Comparison of ENCODE assay signal across 9 mouse cellular contexts in genomic region chr19:58859831-58860254, GRCm38 (mm10).
DNase-seq lines count a peak whose midpoint lies in the region; ATAC-seq and TF ChIP-seq lines count a peak whose summit lies in the region.
"Had no signal": no experiment of that assay in that cellular context is flagged by ENCODE, and none has a peak within 500 bp of the region (broad histone marks: within the 10 kb centered on the region; RNA-seq: fewer than 3 reads in every experiment).

No protein-coding gene starts in this region.

- no peak for TF ChIP-seq POLR2A in spleen, adult 2 months (IDR thresholded peaks at IDR 0.05; ENCODE audit: low read depth, low read length)

- H3K27ac ChIP-seq in spleen, adult 2 months (ENCODE audit: insufficient read depth, low read length) = no peak overlapping the region
- peak overlapping the region; percentile 82 for H3K27ac ChIP-seq in hindbrain, embryonic 12.5 days
- H3K27ac ChIP-seq in midbrain, embryonic 10.5 days (replicated peaks) = peak overlapping the region; percentile 78

- peak overlapping the region; percentile 72 for H3K9ac ChIP-seq in hindbrain, embryonic 12.5 days

- H3K36me3 ChIP-seq in spleen, adult 2 months (ENCODE audit: control insufficient read depth, insufficient read depth, low read length) = no peaks in the 10 kb centered on the region
- H3K36me3 ChIP-seq in hindbrain, embryonic 12.5 days = no peaks in the 10 kb centered on the region
- no peaks in the 10 kb centered on the region for H3K36me3 ChIP-seq in midbrain, embryonic 10.5 days

- ATAC-seq in hindbrain, embryonic 12.5 days (ENCODE audit: low FRiP score) = peak; percentile 32

- WGBS in spleen, adult 2 months = 27% methylated on average over 14 of the region's 14 CpGs
- WGBS in hindbrain, embryonic 12.5 days = 1% methylated on average over 14 of the region's 14 CpGs
- 1% methylated on average over 14 of the region's 14 CpGs for WGBS in midbrain, embryonic 10.5 days

- peak; percentile 15 to 26 for DNase-seq in cerebellum, postnatal 36 days
- DNase-seq in cerebellum, adult 9-11 months = no peak
- no peak for DNase-seq in spleen, adult 2 months (ENCODE audit: low read depth in 1 of 2, low spot score in 2 of 2)
- DNase-seq in spleen, postnatal 4 days (ENCODE audit: low spot score in 2 of 2) = no peak
- peak; percentile 32 for DNase-seq in midbrain, embryonic 10.5 days (ENCODE audit: low spot score)
- no peak for DNase-seq in adipocyte (ENCODE audit: low spot score)
- no peak for DNase-seq in layer of hippocampus, adult 9-11 months

- H3K4me1 ChIP-seq in spleen, adult 2 months (ENCODE audit: control insufficient read depth, insufficient read depth, insufficient read length) = peaks cover 4% of the 10 kb centered on the region; the same call in 1 of the 2 replicates
- peaks cover 20% of the 10 kb centered on the region for H3K4me1 ChIP-seq in hindbrain, embryonic 12.5 days
- H3K4me1 ChIP-seq in midbrain, embryonic 10.5 days = peaks cover 42% of the 10 kb centered on the region

- no peaks in the 10 kb centered on the region; the same call in 1 of the 2 replicates for H3K9me3 ChIP-seq in hindbrain, embryonic 12.5 days (replicated peaks)
- H3K9me3 ChIP-seq in midbrain, embryonic 10.5 days (replicated peaks) = 0 out of 2 replicates have a peak, but pooled peaks cover 4% of the 10 kb centered on the region

- peak overlapping the region; percentile 58; the same call in 1 of the 2 replicates for H3K4me3 ChIP-seq in spleen, adult 2 months (ENCODE audit: extremely low read depth, insufficient read depth, insufficient read length)
- H3K4me3 ChIP-seq in hindbrain, embryonic 12.5 days = peak overlapping the region; percentile 57
- peak overlapping the region; percentile 70 for H3K4me3 ChIP-seq in midbrain, embryonic 10.5 days

- peak overlapping the region; percentile 74 for H3K4me2 ChIP-seq in hindbrain, embryonic 12.5 days (replicated peaks)

- no peak for TF ChIP-seq CTCF in spleen, adult 2 months (IDR thresholded peaks at IDR 0.05; ENCODE audit: extremely low read depth, insufficient read depth, insufficient read length, insufficient replicate concordance)

- H3K27me3 ChIP-seq in spleen, adult 2 months (ENCODE audit: control insufficient read depth, insufficient read depth, low read length) = 0 out of 2 replicates have a peak, but pooled peaks cover 8% of the 10 kb centered on the region
- H3K27me3 ChIP-seq in hindbrain, embryonic 12.5 days = 0 out of 2 replicates have a peak, but pooled peaks cover 3% of the 10 kb centered on the region
- peaks cover 40% of the 10 kb centered on the region for H3K27me3 ChIP-seq in midbrain, embryonic 10.5 days (ENCODE audit: low read depth, poor library complexity, severe bottlenecking)
- H3K27me3 ChIP-seq: CH12.LX had no signal

Comparison
In these comparisons a context has a peak if more than half of its experiments do, and no peak if none do; other contexts are left out.
1. DNase-seq: peak in cerebellum, postnatal 36 days (2 of 2) and midbrain, embryonic 10.5 days (single experiment); none in cerebellum, adult 9-11 months (single experiment), spleen, adult 2 months (0 of 2), spleen, postnatal 4 days (0 of 2), adipocyte (single experiment) and layer of hippocampus, adult 9-11 months (single experiment).
2. Peak in every context shown above with its lines, with median percentiles within 50 percentile points of each other: H3K4me3 ChIP-seq.